Mouse (Mus musculus) T-helper 2 cell (primary cell): ENCODE results near the gene E030018B13Rik.

Experiments
- in situ Hi-C: fragments of 300-600 bp; cut with MboI, MseI; formaldehyde crosslinking; loops from one replicate; pipeline ENCODE4 v1.15.1; 2025; ENCODE audit warnings: high pct_unique_total_duplicates

The E030018B13Rik gene

GRCm38 (mm10) chr7:63956138-63956823, 39.6 kb downstream of the E030018B13Rik start:
- in situ Hi-C loops: no loop called here

DNA sequence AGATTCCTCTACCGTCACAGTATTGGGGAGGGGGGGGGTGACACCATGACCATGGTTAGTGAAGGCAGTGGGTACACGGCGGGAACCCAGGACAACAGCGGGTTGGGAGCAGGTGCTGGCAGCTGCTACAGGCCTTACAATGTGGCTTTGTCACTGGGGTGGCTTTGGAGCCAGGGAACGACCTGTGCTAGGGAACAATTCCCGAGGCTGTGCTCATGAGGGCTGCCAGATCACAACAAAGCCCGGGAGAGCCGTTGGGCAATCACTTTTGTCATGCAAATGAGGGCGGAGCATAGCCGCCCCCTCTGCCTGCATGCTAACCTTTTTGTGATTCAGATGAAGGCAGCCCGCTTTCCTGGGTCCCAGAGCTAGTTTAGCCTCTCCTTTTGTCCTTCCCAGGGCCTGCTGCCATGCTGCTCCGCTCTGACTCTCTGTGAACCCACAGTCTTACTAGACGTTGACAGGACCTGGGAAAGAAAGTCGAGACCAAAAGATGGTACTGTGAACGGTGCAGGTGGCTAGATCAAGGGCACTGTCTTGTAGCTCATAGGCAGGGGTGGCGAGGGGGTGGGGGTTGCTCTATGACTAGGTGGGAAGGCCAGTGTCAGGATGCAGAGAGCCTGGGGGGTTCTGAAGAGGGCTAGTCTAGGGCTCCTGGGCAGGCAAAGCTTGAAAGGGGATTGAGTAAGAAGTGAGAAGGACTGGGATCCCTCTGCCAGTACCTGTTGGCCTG, 40.5 kb downstream of the E030018B13Rik start:
- in situ Hi-C loops: no loop called here

DNA sequence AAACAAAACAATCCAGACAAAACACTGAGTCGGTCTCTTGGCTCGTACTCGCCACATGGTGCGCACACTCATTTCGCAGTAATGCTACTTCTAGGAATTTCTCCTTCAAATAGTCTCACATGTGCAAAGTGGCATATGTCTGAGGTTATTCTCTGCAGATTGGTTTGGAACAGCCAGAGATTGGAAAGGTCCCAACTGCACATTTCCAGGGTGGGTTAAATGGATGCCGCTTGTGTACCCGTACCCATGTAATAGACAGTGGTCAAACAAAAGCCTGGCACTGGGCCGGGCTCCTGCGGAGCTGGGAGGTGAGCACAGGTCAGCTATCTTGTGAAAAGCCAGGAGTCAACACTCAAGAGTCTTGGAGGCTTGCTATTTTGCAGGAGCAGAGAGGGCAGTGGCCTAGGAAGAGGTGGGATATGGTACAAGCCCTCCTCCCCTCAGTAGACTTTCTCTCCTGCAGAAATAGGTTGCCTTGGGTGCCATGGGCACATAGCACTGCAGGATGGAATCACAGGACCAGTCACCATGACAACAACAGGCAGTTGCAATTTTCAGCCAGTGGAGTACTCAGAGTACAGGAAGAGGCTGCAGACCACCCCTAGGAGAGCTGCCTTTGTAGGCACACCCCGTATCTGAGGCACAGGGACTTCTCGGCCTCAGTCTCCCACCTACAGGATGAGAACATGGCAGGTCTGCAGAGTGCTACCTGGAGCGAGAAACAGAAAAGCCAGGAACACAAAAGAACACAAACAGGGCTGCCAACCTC, 41.4 kb downstream of the E030018B13Rik start:
- in situ Hi-C loops: no loop called here

- in situ Hi-C loops: no loop called here
Observed at GRCm38 (mm10) chr7:63963632-63964031, 47.0 kb downstream of the E030018B13Rik start.

- in situ Hi-C loops: no loop called here
Observed at GRCm38 (mm10) chr7:63964121-63964520, 47.5 kb downstream of the E030018B13Rik start.

GRCm38 (mm10) chr7:63965135-63965534, 48.5 kb downstream of the E030018B13Rik start:
- in situ Hi-C loops: no loop called here

DNA sequence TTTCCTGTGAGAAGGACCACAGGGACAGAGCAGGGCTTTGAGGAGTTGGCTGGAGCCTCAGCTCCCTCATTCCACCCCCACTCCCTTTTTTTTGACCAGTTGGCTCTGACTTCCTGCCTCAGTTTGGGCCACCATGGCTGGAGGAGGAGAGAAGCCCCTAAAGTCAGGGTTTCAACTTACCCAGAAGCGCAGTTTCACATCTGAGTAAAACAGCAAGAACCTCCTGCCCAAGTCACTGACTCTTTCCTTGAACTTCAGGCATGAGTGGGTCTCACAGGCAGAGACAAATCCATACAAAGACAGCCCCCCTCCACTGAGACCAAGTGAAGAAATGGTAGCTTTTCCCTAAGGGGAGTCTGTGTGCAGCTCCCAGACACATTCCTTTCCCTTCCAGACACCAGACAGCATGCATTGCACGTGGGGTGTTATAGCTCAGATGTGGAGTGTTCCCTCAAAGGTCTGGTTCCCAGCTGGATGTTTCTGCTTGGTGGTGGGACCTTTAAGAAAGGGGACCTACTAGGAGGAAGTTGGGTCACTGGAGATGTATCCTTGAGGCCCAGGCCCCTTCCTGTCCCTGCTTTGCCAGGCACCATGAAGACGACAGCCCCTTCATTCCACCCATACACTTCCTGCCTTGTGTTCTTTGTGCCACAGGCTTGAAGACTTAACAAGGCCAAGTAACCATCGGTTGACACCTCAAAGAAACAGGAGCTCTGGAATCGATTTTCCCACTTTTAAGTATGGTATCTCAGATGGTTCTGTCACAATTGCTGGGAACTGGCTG, 49.2 kb downstream of the E030018B13Rik start:
- in situ Hi-C loops: no loop called here

DNA sequence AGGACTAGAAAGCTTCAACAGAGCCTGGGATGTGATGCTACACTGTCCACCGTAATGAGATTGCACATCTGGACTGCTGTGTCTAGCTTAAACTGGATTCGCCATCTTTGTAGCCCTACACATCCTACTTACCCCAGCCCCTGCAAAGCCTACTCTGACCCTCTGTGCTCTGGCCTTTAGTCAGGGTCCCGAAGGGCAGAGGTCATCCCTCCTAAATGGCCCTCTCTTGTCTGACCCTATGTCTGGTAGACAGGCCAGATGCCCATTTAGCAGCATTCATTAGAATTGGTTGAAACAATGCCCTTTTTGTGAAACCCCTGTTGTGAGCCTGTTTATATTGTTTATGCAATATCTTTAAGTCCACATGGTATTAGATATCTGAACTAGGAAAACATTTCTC, 53.3 kb downstream of the E030018B13Rik start:
- in situ Hi-C loops: no loop called here
